Mouse (Mus musculus) forebrain, postnatal 0 days (tissue): Measurements from ENCODE around the gene Rab22a. TPM values are rescaled to one million over a fixed set of nuclear protein-coding genes. Genes with fewer than 3 reads are reported as not detected.
"Not testable (repeated sequence)": the region's sequence is repeated elsewhere in the genome, so short reads cannot be mapped to it uniquely, and the experiment has no call there.

Source experiments
- ATAC-seq: fragments of 200-750 bp; cut with Nextera tagmentation; 2 replicates; pipeline ENCODE4 v1.8.0; 2017; ENCODE audit warnings: mild to moderate bottlenecking, moderate library complexity
- DNase-seq: peaks from one replicate; pipeline ENCODE4 v3.0.0-alpha.2; 2015
- H3K27ac ChIP-seq: fragments of 300-500 bp; sonication (generic); 2 replicates; pipeline ENCODE4 v1.5.1; 2014; ENCODE audit warnings: low read depth, mild to moderate bottlenecking, antibody characterized with exemption, low read length, moderate library complexity, mixed read lengths
- H3K27me3 ChIP-seq: fragments of 300-500 bp; sonication (generic); 2 replicates; pipeline ENCODE4 v1.6.1; 2014; ENCODE audit warnings: mild to moderate bottlenecking, low read length, mixed read lengths; ENCODE audit not compliant: insufficient read depth
- H3K36me3 ChIP-seq: fragments of 300-500 bp; sonication (generic); 2 replicates; pipeline ENCODE4 v1.6.1; 2014; ENCODE audit warnings: mild to moderate bottlenecking, moderate library complexity; ENCODE audit not compliant: insufficient read depth
- H3K4me1 ChIP-seq: fragments of 300-500 bp; sonication (generic); 2 replicates; pipeline ENCODE4 v1.6.1; 2014; ENCODE audit warnings: antibody characterized with exemption; ENCODE audit not compliant: insufficient read depth
- H3K4me2 ChIP-seq: fragments of 300-500 bp; sonication (generic); 2 replicates; pipeline ENCODE4 v1.6.1; 2014; ENCODE audit warnings: low read depth, mild to moderate bottlenecking, moderate library complexity
- H3K4me3 ChIP-seq: fragments of 300-500 bp; sonication (generic); 2 replicates; pipeline ENCODE4 v1.5.1; 2014; ENCODE audit warnings: low read depth, low read length, mixed read lengths
- H3K9ac ChIP-seq: fragments of 300-500 bp; sonication (generic); 2 replicates; pipeline ENCODE4 v1.6.1; 2014; ENCODE audit warnings: mild to moderate bottlenecking
- H3K9me3 ChIP-seq: fragments of 300-500 bp; sonication (generic); 2 replicates; pipeline ENCODE4 v1.6.1; 2016; ENCODE audit warnings: low read length
- CTCF ChIP-seq: sonication (generic); IDR thresholded peaks from 2 replicates; pipeline ENCODE4 v1.5.1; 2016; ENCODE audit warnings: antibody characterized with exemption, control low read depth, low read depth
- WGBS: fragments of 180-500 bp; shearing (Covaris S2); extraction: QIAGEN DNeasy Blood & Tissue Kit; methylation state at CpG from one replicate; pipeline ENCODE4 v1.1.7; 2014; 5-methylcytosine and 5-hydroxymethylcytosine counted together
- polyA plus RNA-seq: library from polyadenylated mRNA; unstranded; fragments of >200 nt; fragmentation: Nextera tagmentation; extraction: Ambion mirVana; gene quantifications from 2 replicates; pipeline ENCODE4 v1.2.1, GENCODE M21; 2015
- total RNA-seq: library from RNA; depleted of rRNA; stranded (reverse); fragments of >200 nt; gene quantifications from 2 replicates; pipeline ENCODE4 v1.2.3, GENCODE M21; 2014

The Rab22a gene
- total and polyA plus RNA-seq, 2 experiments from 2014 or later = 23.0 to 37.0 TPM

- peak; percentile 24 for DNase-seq
- ATAC-seq = no peak; the same call in 1 of the 2 replicates
- WGBS = 60% methylated on average over 15 of the region's 15 CpGs
These were observed 46.4 kb downstream of the Rab22a start for GRCm38 (mm10) chr2:173705827-173706551.

GRCm38 (mm10) chr2:173707626-173708025 is 48.1 kb downstream of the Rab22a start:
- peaks cover 10% of the 10 kb centered on the region; the same call in 1 of the 2 replicates for H3K36me3 ChIP-seq
- not testable (repeated sequence) for H3K27me3 ChIP-seq, H3K4me1 ChIP-seq, H3K9me3 ChIP-seq, DNase-seq, H3K4me3 ChIP-seq, H3K4me2 ChIP-seq, H3K27ac ChIP-seq, ATAC-seq, H3K9ac ChIP-seq

More at GRCm38 (mm10) chr2:173705827-173706551, 46.4 kb downstream of the Rab22a start:
- Histone ChIP-seq H3K36me3 (peaks cover 19% of the 10 kb centered on the region; the same call in 1 of the 2 replicates), H3K4me3 (no peak overlapping the region), H3K9ac (no peak overlapping the region), H3K4me2 (no peak overlapping the region), H3K4me1 (peaks cover 5% of the 10 kb centered on the region; the same call in 1 of the 2 replicates), H3K27ac (no peak overlapping the region), H3K9me3 (no peaks in the 10 kb centered on the region), H3K27me3 (no peaks in the 10 kb centered on the region)
- no peak for TF ChIP-seq CTCF

GRCm38 (mm10) chr2:173710193-173710592 is 50.6 kb downstream of the Rab22a start:
- Histone ChIP-seq H3K36me3 (no peaks in the 10 kb centered on the region), H3K9me3 (no peaks in the 10 kb centered on the region), H3K4me2 (no peak overlapping the region), H3K27me3 (no peaks in the 10 kb centered on the region), H3K27ac (no peak overlapping the region), H3K4me3 (no peak overlapping the region), H3K4me1 (peaks cover 11% of the 10 kb centered on the region), H3K9ac (no peak overlapping the region)
- 46% methylated on average over 6 of the region's 6 CpGs for whole genome bisulfite sequencing
- DNase-seq (peak; percentile 69), ATAC-seq (peak; percentile 83)
- TF ChIP-seq CTCF = no peak

GRCm38 (mm10) chr2:173712656-173713055 is 53.1 kb downstream of the Rab22a start:
- no peaks in the 10 kb centered on the region for H3K27me3 ChIP-seq
- H3K36me3 ChIP-seq = no peaks in the 10 kb centered on the region
- H3K27ac ChIP-seq = no peak overlapping the region
- no peak for TF ChIP-seq CTCF
- WGBS = 53% methylated on average over 10 of the region's 10 CpGs
- peaks cover 11% of the 10 kb centered on the region for H3K4me1 ChIP-seq
- no peak overlapping the region for H3K9ac ChIP-seq
- ATAC-seq (no peak), DNase-seq (no peak)
- no peak overlapping the region for H3K4me3 ChIP-seq
- no peak overlapping the region for H3K4me2 ChIP-seq
- no peaks in the 10 kb centered on the region for H3K9me3 ChIP-seq

- DNase-seq (no peak), ATAC-seq (no peak)
- no peak overlapping the region for H3K27ac ChIP-seq
- 71% methylated on average over 4 of the region's 4 CpGs for WGBS
- TF ChIP-seq CTCF = no peak
- no peak overlapping the region for H3K9ac ChIP-seq
- H3K4me1 ChIP-seq = peaks cover 11% of the 10 kb centered on the region
- H3K4me2 ChIP-seq = no peak overlapping the region
- no peaks in the 10 kb centered on the region for H3K9me3 ChIP-seq
- H3K27me3 ChIP-seq = no peaks in the 10 kb centered on the region
- no peaks in the 10 kb centered on the region for H3K36me3 ChIP-seq
- no peak overlapping the region for H3K4me3 ChIP-seq
These were observed 53.7 kb downstream of the Rab22a start for GRCm38 (mm10) chr2:173713241-173713640.

GRCm38 (mm10) chr2:173714620-173715218 is 55.2 kb downstream of the Rab22a start:
- no peaks in the 10 kb centered on the region for H3K9me3 ChIP-seq
- 39% methylated on average over 8 of the region's 8 CpGs for WGBS
- peaks cover 10% of the 10 kb centered on the region for H3K4me1 ChIP-seq
- DNase-seq (no peak), ATAC-seq (no peak)
- H3K27me3 ChIP-seq = no peaks in the 10 kb centered on the region
- no peak overlapping the region for H3K4me2 ChIP-seq
- no peak overlapping the region for H3K4me3 ChIP-seq
- H3K27ac ChIP-seq = no peak overlapping the region
- H3K36me3 ChIP-seq = no peaks in the 10 kb centered on the region
- H3K9ac ChIP-seq = no peak overlapping the region
- no peak for TF ChIP-seq CTCF

- H3K4me2 ChIP-seq = no peak overlapping the region
- H3K4me1 ChIP-seq = peaks cover 5% of the 10 kb centered on the region; the same call in 1 of the 2 replicates
- no peaks in the 10 kb centered on the region for H3K27me3 ChIP-seq
- no peak overlapping the region for H3K9ac ChIP-seq
- ATAC-seq (peak; percentile 74), DNase-seq (peak; percentile 39)
- no peaks in the 10 kb centered on the region for H3K9me3 ChIP-seq
- H3K36me3 ChIP-seq = no peaks in the 10 kb centered on the region
- H3K4me3 ChIP-seq = no peak overlapping the region
- TF ChIP-seq CTCF = no peak
- no peak overlapping the region for H3K27ac ChIP-seq
- 70% methylated on average over 5 of the region's 5 CpGs for WGBS
These were observed 57.4 kb downstream of the Rab22a start for GRCm38 (mm10) chr2:173716966-173717365.

GRCm38 (mm10) chr2:173719115-173719514 is 59.6 kb downstream of the Rab22a start, which contains the start of gene 1700010B08Rik:
1700010B08Rik (plus strand) TSS chr2:173719415.
- WGBS = 93% methylated on average over 6 of the region's 7 CpGs
- not testable (repeated sequence) for H3K36me3 ChIP-seq, H3K4me2 ChIP-seq, H3K9me3 ChIP-seq, ATAC-seq, DNase-seq, H3K27me3 ChIP-seq, H3K4me3 ChIP-seq, H3K27ac ChIP-seq, H3K9ac ChIP-seq, H3K4me1 ChIP-seq
